Mouse (Mus musculus): Measurements from ENCODE around the gene Socs7. TPM values are rescaled to one million over a fixed set of nuclear protein-coding genes. Genes with fewer than 3 reads are reported as not detected.
"Not testable (repeated sequence)": the region's sequence is repeated elsewhere in the genome, so short reads cannot be mapped to it uniquely, and the experiment has no call there.

The Socs7 gene
- 10 to 100 TPM; 19.2 to 23.4 (median 20.0) TPM for total RNA-seq (2022)

- peak; percentile 94 for DNase-seq (ENCODE audit: low spot score)
Measured at GRCm38 (mm10) chr11:97361948-97362648, at the start of gene Socs7. Gene Socs7 (plus strand): TSS chr11:97362551.

GRCm38 (mm10) chr11:97312871-97313270 is 49.5 kb upstream of the Socs7 start:
- DNase-seq (ENCODE audit: low spot score) = not testable (repeated sequence)

- DNase-seq (ENCODE audit: low spot score) = no peak
Measured at GRCm38 (mm10) chr11:97314110-97314509, 48.2 kb upstream of the Socs7 start.

- DNase-seq (ENCODE audit: low spot score) = no peak
Measured at GRCm38 (mm10) chr11:97314751-97315503, 47.4 kb upstream of the Socs7 start.

GRCm38 (mm10) chr11:97315504-97316503 is 46.5 kb upstream of the Socs7 start, which contains the start of gene Mrpl45:
Gene Mrpl45 (plus strand): TSS chr11:97315716.
- DNase-seq (ENCODE audit: low spot score) = peak; percentile 98

GRCm38 (mm10) chr11:97321197-97321596 is 41.2 kb upstream of the Socs7 start:
- no peak for DNase-seq (ENCODE audit: low spot score)

GRCm38 (mm10) chr11:97321894-97322600 is 40.3 kb upstream of the Socs7 start:
- not testable (repeated sequence) for DNase-seq (ENCODE audit: low spot score)

GRCm38 (mm10) chr11:97325224-97325623 is 37.1 kb upstream of the Socs7 start:
- no peak for DNase-seq (ENCODE audit: low spot score)

- DNase-seq (ENCODE audit: low spot score) = peak; percentile 60
Measured at GRCm38 (mm10) chr11:97328148-97328547, 34.2 kb upstream of the Socs7 start.

- DNase-seq (ENCODE audit: low spot score) = no peak
Measured at GRCm38 (mm10) chr11:97330315-97330714, 32.0 kb upstream of the Socs7 start.

- DNase-seq (ENCODE audit: low spot score) = no peak
Measured at GRCm38 (mm10) chr11:97331231-97332190, 30.8 kb upstream of the Socs7 start.

GRCm38 (mm10) chr11:97333044-97333443 is 29.3 kb upstream of the Socs7 start:
- DNase-seq (ENCODE audit: low spot score) = no peak

GRCm38 (mm10) chr11:97333896-97334295 is 28.5 kb upstream of the Socs7 start:
- no peak for DNase-seq (ENCODE audit: low spot score)

- DNase-seq (ENCODE audit: low spot score) = no peak
Measured at GRCm38 (mm10) chr11:97334400-97334799, 28.0 kb upstream of the Socs7 start.

- DNase-seq (ENCODE audit: low spot score) = no peak
Measured at GRCm38 (mm10) chr11:97336238-97336637, 26.1 kb upstream of the Socs7 start.

GRCm38 (mm10) chr11:97336751-97337345 is 25.5 kb upstream of the Socs7 start:
- DNase-seq (ENCODE audit: low spot score) = no peak

- DNase-seq (ENCODE audit: low spot score) = no peak
Measured at GRCm38 (mm10) chr11:97337363-97337762, 25.0 kb upstream of the Socs7 start.

GRCm38 (mm10) chr11:97338302-97338976 is 23.9 kb upstream of the Socs7 start:
- DNase-seq (ENCODE audit: low spot score) = no peak

GRCm38 (mm10) chr11:97338977-97339315 is 23.4 kb upstream of the Socs7 start:
- no peak for DNase-seq (ENCODE audit: low spot score)
